Mouse (Mus musculus) stomach, postnatal 0 days (tissue): ENCODE data around the gene Ifi211. TPM values are rescaled to one million over a fixed set of nuclear protein-coding genes. Genes with fewer than 3 reads are reported as not detected.
"Not testable (repeated sequence)": the region's sequence is repeated elsewhere in the genome, so short reads cannot be mapped to it uniquely, and the experiment has no call there.

ENCODE experiments used
- ATAC-seq: fragments of 200-750 bp; cut with Nextera tagmentation; 2 replicates; pipeline ENCODE4 v1.8.0; 2017; ENCODE audit not compliant: low FRiP score, low TSS enrichment
- DNase-seq: peaks from one replicate; pipeline ENCODE4 v3.0.0-alpha.2; 2016; ENCODE audit warnings: low spot score
- H3K27ac ChIP-seq: fragments of 300-500 bp; sonication (generic); replicated peaks from 2 replicates; pipeline ENCODE4 v1.5.1; 2014; ENCODE audit warnings: mild to moderate bottlenecking, control low read depth
- H3K27me3 ChIP-seq: fragments of 300-500 bp; sonication (generic); 2 replicates; pipeline ENCODE4 v1.6.1; 2014; ENCODE audit warnings: low read length; ENCODE audit not compliant: control insufficient read depth, insufficient read depth
- H3K36me3 ChIP-seq: fragments of 300-500 bp; sonication (generic); 2 replicates; pipeline ENCODE4 v1.6.1; 2014; ENCODE audit warnings: low read length, mixed read lengths; ENCODE audit not compliant: control insufficient read depth, insufficient read depth
- H3K4me1 ChIP-seq: fragments of 300-500 bp; sonication (generic); replicated peaks from 2 replicates; pipeline ENCODE4 v1.6.1; 2014; ENCODE audit warnings: antibody characterized with exemption; ENCODE audit not compliant: control insufficient read depth, insufficient read depth
- H3K4me2 ChIP-seq: fragments of 300-500 bp; sonication (generic); replicated peaks from 2 replicates; pipeline ENCODE4 v1.6.1; 2014; ENCODE audit warnings: low read depth, mild to moderate bottlenecking, control low read depth, moderate library complexity
- H3K4me3 ChIP-seq: fragments of 300-500 bp; sonication (generic); 2 replicates; pipeline ENCODE4 v1.5.1; 2014; ENCODE audit warnings: low read depth, low read length, control low read depth
- H3K9ac ChIP-seq: fragments of 300-500 bp; sonication (generic); 2 replicates; pipeline ENCODE4 v1.6.1; 2014; ENCODE audit warnings: mild to moderate bottlenecking, low read length, control low read depth, mixed read lengths
- H3K9me3 ChIP-seq: fragments of 300-500 bp; sonication (generic); 2 replicates; pipeline ENCODE4 v1.6.1; 2016; ENCODE audit warnings: low read length; ENCODE audit not compliant: control insufficient read depth
- WGBS: fragments of 180-500 bp; shearing (Covaris S2); extraction: QIAGEN DNeasy Blood & Tissue Kit; methylation state at CpG from one replicate; pipeline ENCODE4 v1.1.7; 2014; 5-methylcytosine and 5-hydroxymethylcytosine counted together
- polyA plus RNA-seq: library from polyadenylated mRNA; unstranded; fragments of >200 nt; fragmentation: Nextera tagmentation; extraction: Ambion mirVana; gene quantifications from 2 replicates; pipeline ENCODE4 v1.2.1, GENCODE M21; 2015

Ifi211 gene
- polyA plus RNA-seq, 1 experiment from 2014 or later = 1.4 TPM

GRCm38 (mm10) chr1:173889741-173890140 is 23.1 kb downstream of the Ifi211 start:
- H3K4me2 ChIP-seq, H3K36me3 ChIP-seq, DNase-seq, H3K27me3 ChIP-seq, H3K27ac ChIP-seq, H3K9me3 ChIP-seq, H3K4me1 ChIP-seq, H3K4me3 ChIP-seq, ATAC-seq, H3K9ac ChIP-seq: not testable (repeated sequence)

- WGBS = no CpG with 5 or more reads among the region's 2 CpGs
- H3K27ac ChIP-seq, H3K4me3 ChIP-seq, H3K4me1 ChIP-seq, DNase-seq, H3K4me2 ChIP-seq, ATAC-seq, H3K27me3 ChIP-seq, H3K9ac ChIP-seq, H3K9me3 ChIP-seq, H3K36me3 ChIP-seq: not testable (repeated sequence)
Measured at GRCm38 (mm10) chr1:173887026-173887787, 25.6 kb downstream of the Ifi211 start.

- not testable (repeated sequence) for H3K9ac ChIP-seq, H3K4me3 ChIP-seq, H3K27me3 ChIP-seq, ATAC-seq, H3K9me3 ChIP-seq, H3K4me1 ChIP-seq, DNase-seq, H3K36me3 ChIP-seq, H3K4me2 ChIP-seq, H3K27ac ChIP-seq
- 46% methylated on average over 3 of the region's 3 CpGs for WGBS
Measured at GRCm38 (mm10) chr1:173880004-173880666, 32.7 kb downstream of the Ifi211 start.

- not testable (repeated sequence) for H3K4me1 ChIP-seq, H3K27ac ChIP-seq, H3K27me3 ChIP-seq, H3K4me3 ChIP-seq, H3K9ac ChIP-seq, DNase-seq, H3K9me3 ChIP-seq, H3K4me2 ChIP-seq, ATAC-seq, H3K36me3 ChIP-seq
- WGBS = 63% methylated on average over 5 of the region's 5 CpGs
Measured at GRCm38 (mm10) chr1:173879225-173879987, 33.4 kb downstream of the Ifi211 start.

- not testable (repeated sequence) for DNase-seq, H3K4me2 ChIP-seq, H3K9me3 ChIP-seq, H3K27me3 ChIP-seq, H3K36me3 ChIP-seq, H3K4me3 ChIP-seq, ATAC-seq, H3K4me1 ChIP-seq, H3K9ac ChIP-seq, H3K27ac ChIP-seq
- 86% methylated on average over 6 of the region's 6 CpGs for WGBS
Measured at GRCm38 (mm10) chr1:173878264-173878663, 34.6 kb downstream of the Ifi211 start.

- not testable (repeated sequence) for H3K27me3 ChIP-seq, H3K9ac ChIP-seq, H3K36me3 ChIP-seq, H3K9me3 ChIP-seq, H3K4me2 ChIP-seq, H3K4me3 ChIP-seq, H3K4me1 ChIP-seq, ATAC-seq, DNase-seq, H3K27ac ChIP-seq
- 85% methylated on average over 1 of the region's 1 CpGs for WGBS
Measured at GRCm38 (mm10) chr1:173877125-173877524, 35.7 kb downstream of the Ifi211 start.

GRCm38 (mm10) chr1:173868586-173868985 is 44.3 kb downstream of the Ifi211 start:
- H3K9ac ChIP-seq, DNase-seq, H3K36me3 ChIP-seq, H3K9me3 ChIP-seq, H3K4me1 ChIP-seq, ATAC-seq, H3K4me3 ChIP-seq, H3K27ac ChIP-seq, H3K27me3 ChIP-seq, H3K4me2 ChIP-seq: not testable (repeated sequence)
- 77% methylated on average over 1 of the region's 1 CpGs for WGBS
